Comparison of ENCODE assay signal across 28 mouse cellular contexts in the genomic region with DNA sequence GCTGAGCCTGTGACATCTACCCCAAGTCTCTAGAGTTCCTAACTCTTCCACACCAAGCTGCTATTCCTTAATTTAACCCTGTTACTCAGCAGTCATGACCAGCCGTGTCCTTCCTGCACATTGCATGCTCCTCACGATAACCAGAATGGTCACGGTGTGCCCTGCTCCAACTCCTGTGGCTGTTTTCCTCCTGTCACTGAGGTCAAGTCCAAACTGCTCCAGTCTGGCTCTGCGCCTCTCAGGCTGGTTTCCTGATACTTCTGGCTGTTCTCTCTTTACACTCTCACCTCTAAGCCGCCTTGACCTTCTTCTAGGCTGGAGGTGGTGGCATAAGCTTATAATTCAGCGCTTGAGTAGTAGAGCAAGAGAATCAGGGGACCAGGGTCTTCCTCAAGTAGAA. TPM values are rescaled to one million over a fixed set of nuclear protein-coding genes. Genes with fewer than 3 reads are reported as not detected.
DNase-seq lines count a peak whose midpoint lies in the region; ATAC-seq and TF ChIP-seq lines count a peak whose summit lies in the region.
"Had no signal": no experiment of that assay in that cellular context is flagged by ENCODE, and none has a peak within 500 bp of the region (broad histone marks: within the 10 kb centered on the region; RNA-seq: fewer than 3 reads in every experiment).

No protein-coding gene starts in this region.

- no peak overlapping the region for H3K9ac ChIP-seq in kidney, embryonic 15.5 days
- H3K9ac ChIP-seq: forebrain, embryonic 15.5 days; hindbrain, embryonic 14.5 days; liver, embryonic 14.5 days; lung, embryonic 14.5 days; stomach, embryonic 15.5 days had no signal

- H3K27ac ChIP-seq in kidney, embryonic 15.5 days = no peak overlapping the region
- peak overlapping the region; percentile 1; the same call in 1 of the 2 replicates for H3K27ac ChIP-seq in small intestine, adult 2 months (ENCODE audit: insufficient read depth, low read depth, low read length)
- H3K27ac ChIP-seq: forebrain, embryonic 15.5 days; hindbrain, embryonic 14.5 days; liver, embryonic 14.5 days; stomach, embryonic 15.5 days had no signal

- intact Hi-C loops in gastrocnemius, postnatal 14 days (cut with DNase I; ENCODE audit: low total_unique reads) = no loop called here

- H3K36me3 ChIP-seq in kidney, embryonic 15.5 days = peaks cover 43% of the 10 kb centered on the region
- peaks cover 38% of the 10 kb centered on the region for H3K36me3 ChIP-seq in small intestine, adult 2 months (ENCODE audit: control insufficient read depth, insufficient read depth, low read length)

- H3K4me3 ChIP-seq in kidney, embryonic 15.5 days (replicated peaks) = no peak overlapping the region
- no peak overlapping the region for H3K4me3 ChIP-seq in small intestine, adult 2 months (ENCODE audit: low read depth, low read length)
- H3K4me3 ChIP-seq: forebrain, embryonic 15.5 days; stomach, embryonic 15.5 days had no signal

- H3K4me1 ChIP-seq in kidney, embryonic 15.5 days = peaks cover 31% of the 10 kb centered on the region
- peaks cover 25% of the 10 kb centered on the region for H3K4me1 ChIP-seq in small intestine, adult 2 months (ENCODE audit: control insufficient read depth, insufficient read depth, insufficient read length, low read length)

- no peak for TF ChIP-seq CTCF in small intestine, adult 2 months (IDR thresholded peaks at IDR 0.05; ENCODE audit: extremely low read depth, insufficient read length, insufficient replicate concordance, low read depth, low read length)

- peak; percentile 82 for DNase-seq in gastrocnemius, adult 18-20 months (ENCODE audit: low spot score)
- DNase-seq in gastrocnemius, postnatal 10 days = no peak
- peak; percentile 55 for DNase-seq in kidney, adult 18-20 months
- DNase-seq in gastrocnemius, postnatal 14 days = peak; percentile 44
- no peak for DNase-seq in embryo, embryonic 9.5 days (ENCODE audit: extremely low spot score)
- DNase-seq: adrenal gland, postnatal 14 days; cerebellum, adult 8-10 months; cerebellum, postnatal 36 days; embryo, embryonic 11 days; heart, postnatal 36 days; layer of hippocampus, adult 9-11 months; lung, embryonic 14.5 days; midbrain, embryonic 14.5 days; retina, postnatal 1 day; thymus, adult 2 months; thymus, postnatal 4 days had no signal

- no peaks in the 10 kb centered on the region for H3K9me3 ChIP-seq in kidney, embryonic 15.5 days (replicated peaks)
- H3K9me3 ChIP-seq: forebrain, embryonic 15.5 days; stomach, embryonic 15.5 days had no signal

- H3K4me2 ChIP-seq in kidney, embryonic 15.5 days = no peak overlapping the region
- H3K4me2 ChIP-seq: forebrain, embryonic 15.5 days; hindbrain, embryonic 14.5 days; lung, embryonic 14.5 days; stomach, embryonic 15.5 days had no signal

- 93% methylated on average over 6 of the region's 6 CpGs for WGBS in kidney, embryonic 15.5 days
- WGBS in small intestine, adult 2 months = 95% methylated on average over 6 of the region's 6 CpGs

- no peak for TF ChIP-seq POLR2A in small intestine, adult 2 months (IDR thresholded peaks at IDR 0.05; ENCODE audit: low read depth, low read length)

- ATAC-seq in kidney, embryonic 15.5 days (replicated peaks; ENCODE audit: low FRiP score) = no peak
- ATAC-seq: forebrain, embryonic 15.5 days; inflammation-experienced regulatory T-cells, adult 6 months had no signal

- H3K27me3 ChIP-seq in kidney, embryonic 15.5 days = no peaks in the 10 kb centered on the region
- H3K27me3 ChIP-seq in small intestine, adult 2 months (ENCODE audit: control insufficient read depth, insufficient read depth, low read length) = no peaks in the 10 kb centered on the region
- H3K27me3 ChIP-seq: forebrain, embryonic 15.5 days; stomach, embryonic 15.5 days had no signal

RNA-seq across cellular contexts. Expression of gene Scamp2, which starts 7.8 kb away (rescaled TPM):
- total RNA-seq in gastrocnemius, adult 18-20 months (2021) = 10 to 100 TPM; 41.8 to 43.1 TPM
- total RNA-seq in gastrocnemius, postnatal 10 days (2021) = 10 to 100 TPM; 52.5 to 56.3 TPM
- polyA plus RNA-seq in kidney, embryonic 15.5 days (2015; fragmentation: Nextera tagmentation; extraction: Ambion mirVana) = 74.5 and 85.5 TPM in 2 replicates
- 10 to 100 TPM; 44.2 to 45.0 TPM for total RNA-seq in gastrocnemius, postnatal 14 days (2021)
- polyA plus RNA-seq in small intestine, adult 2 months (2012; rRNA removed) = 89.7 and 207 TPM in 2 replicates

RNA-seq across cellular contexts. Expression of gene Mpi, which starts 15.9 kb away (rescaled TPM):
- total RNA-seq in gastrocnemius, adult 18-20 months (2021) = 10 to 100 TPM; 75.0 to 76.2 TPM
- 10 to 100 TPM; 87.2 to 96.9 TPM for total RNA-seq in gastrocnemius, postnatal 10 days (2021)
- 51.9 and 53.3 TPM in 2 replicates for polyA plus RNA-seq in kidney, embryonic 15.5 days (2015; fragmentation: Nextera tagmentation; extraction: Ambion mirVana)
- total RNA-seq in gastrocnemius, postnatal 14 days (2021) = 10 to 100 TPM; 69.8 to 87.0 TPM
- 51.8 and 117 TPM in 2 replicates for polyA plus RNA-seq in small intestine, adult 2 months (2012; rRNA removed)

RNA-seq across cellular contexts. Expression of gene Ulk3, which starts 20.8 kb away (rescaled TPM):
- 1 to 10 TPM; 3.3 to 3.8 TPM for total RNA-seq in gastrocnemius, adult 18-20 months (2021)
- 10 to 100 TPM in 1 of 2 experiments, 1 to 10 TPM in 1; 7.6 to 12.2 TPM for total RNA-seq in gastrocnemius, postnatal 10 days (2021)
- polyA plus RNA-seq in kidney, embryonic 15.5 days (2015; fragmentation: Nextera tagmentation; extraction: Ambion mirVana) = 16.9 and 18.8 TPM in 2 replicates
- 1 to 10 TPM; 3.4 to 4.3 TPM for total RNA-seq in gastrocnemius, postnatal 14 days (2021)
- polyA plus RNA-seq in small intestine, adult 2 months (2012; rRNA removed) = 8.7 and 14.0 TPM in 2 replicates

RNA-seq across cellular contexts. Expression of gene Fam219b, which starts 31.2 kb away (rescaled TPM):
- total RNA-seq in gastrocnemius, adult 18-20 months (2021) = 1 to 10 TPM; 5.6 to 6.3 TPM
- total RNA-seq in gastrocnemius, postnatal 10 days (2021) = 1 to 10 TPM; 9.1 to 9.2 TPM
- 18.1 and 19.0 TPM in 2 replicates for polyA plus RNA-seq in kidney, embryonic 15.5 days (2015; fragmentation: Nextera tagmentation; extraction: Ambion mirVana)
- total RNA-seq in gastrocnemius, postnatal 14 days (2021) = 1 to 10 TPM; 4.5 to 6.1 TPM
- polyA plus RNA-seq in small intestine, adult 2 months (2012; rRNA removed) = 6.0 and 8.2 TPM in 2 replicates

RNA-seq across cellular contexts. Expression of gene Cplx3, which starts 37.6 kb away (rescaled TPM):
- not detected for total RNA-seq in gastrocnemius, adult 18-20 months (2021)
- total RNA-seq in gastrocnemius, postnatal 10 days (2021) = not detected
- not detected in 2 replicates for polyA plus RNA-seq in kidney, embryonic 15.5 days (2015; fragmentation: Nextera tagmentation; extraction: Ambion mirVana)
- not detected for total RNA-seq in gastrocnemius, postnatal 14 days (2021)
- not detected in 2 replicates for polyA plus RNA-seq in small intestine, adult 2 months (2012; rRNA removed)
- total RNA-seq: adrenal gland, postnatal 14 days; granulocyte monocyte progenitor cell, adult 5-6 weeks; heart, postnatal 36 days; megakaryocyte-erythroid progenitor cell, adult 5-6 weeks had no signal
- polyA plus RNA-seq: heart, embryonic 14.5 days; hindbrain, embryonic 14.5 days; inflammation-experienced regulatory T-cells, adult 6 months; large intestine, adult 2 months; limb, embryonic 14.5 days; liver, embryonic 14.5 days; lung, embryonic 14.5 days; stomach, embryonic 15.5 days had no signal

Comparison
In these comparisons a context has a peak if more than half of its experiments do, and no peak if none do; other contexts are left out.
1. DNase-seq: peak in gastrocnemius, adult 18-20 months (single experiment), kidney, adult 18-20 months (single experiment) and gastrocnemius, postnatal 14 days (single experiment); none in gastrocnemius, postnatal 10 days (single experiment) and embryo, embryonic 9.5 days (single experiment).